Mouse (Mus musculus) thymus, adult 2 months (tissue): Measurements from ENCODE around the gene Dda1.

Experiments used
- CTCF ChIP-seq: fragments of 200-500 bp; IDR thresholded peaks from 2 replicates; pipeline ENCODE4 v1.5.1; 2012; ENCODE audit warnings: mild to moderate bottlenecking, control low read depth, low read length, moderate library complexity, borderline replicate concordance; ENCODE audit not compliant: control insufficient read depth, poor library complexity, insufficient read depth; ENCODE audit errors: extremely low read depth
- POLR2A ChIP-seq: fragments of 200-500 bp; IDR thresholded peaks from 2 replicates; pipeline ENCODE4 v1.6.1; 2012; ENCODE audit warnings: mild to moderate bottlenecking, low read length, control low read depth, moderate library complexity; ENCODE audit not compliant: control insufficient read depth, poor library complexity, insufficient read depth; ENCODE audit errors: extremely low read depth

GRCm38 (mm10) chr8:71474785-71475701 is 6.0 kb downstream of the Dda1 start:
- TF ChIP-seq CTCF (no peak), POLR2A (no peak)
